In genomic region chrX:134019005-134019404, GRCm38 (mm10) we compare ENCODE assay signal across 9 mouse cellular contexts. TPM values are rescaled to one million over a fixed set of nuclear protein-coding genes. Genes with fewer than 3 reads are reported as not detected.
A peak's percentile ranks its signal among the peaks of the same experiment; 100 is the strongest.
DNase-seq lines count a peak whose midpoint lies in the region; ATAC-seq and TF ChIP-seq lines count a peak whose summit lies in the region.
"Had no signal": no experiment of that assay in that cellular context is flagged by ENCODE, and none has a peak within 500 bp of the region (broad histone marks: within the 10 kb centered on the region; RNA-seq: fewer than 3 reads in every experiment).

No protein-coding gene starts in this region.

- DNase-seq in B cell, adult 2 months, result peak; percentile 59 to 65
- peak; percentile 44 to 60 for DNase-seq in adrenal gland, adult 18-20 months (ENCODE audit: low spot score in 2 of 2)
- DNase-seq in embryo, embryonic 11 days, result peak; percentile 63
- peak; percentile 39 to 41 for DNase-seq in heart, adult 2 months
- peak; percentile 69 for DNase-seq in limb, embryonic 14.5 days (ENCODE audit: low spot score)
- peak; percentile 12 to 38 for DNase-seq in natural killer cell, adult 2 months (ENCODE audit: low spot score in 2 of 2)

- no peaks in the 10 kb centered on the region for H3K79me2 ChIP-seq in heart, adult 2 months (replicated peaks; ENCODE audit: control insufficient read depth, insufficient read depth, low read length)

- 0 out of 2 replicates have a peak, but pooled peaks have one; percentile 54 for TF ChIP-seq EP300 in heart, adult 2 months (IDR thresholded peaks at IDR 0.05; ENCODE audit: insufficient read depth, low read depth, low read length)

- peak; percentile 94; the same call in 1 of the 2 replicates for TF ChIP-seq CTCF in heart, adult 2 months (IDR thresholded peaks at IDR 0.05)

- ATAC-seq in kidney, embryonic 14.5 days (ENCODE audit: low FRiP score, low TSS enrichment), result peak; percentile 87; the same call in 1 of the 2 replicates
- peak; percentile 67; the same call in 1 of the 2 replicates for ATAC-seq in limb, embryonic 14.5 days (ENCODE audit: low FRiP score, low read depth)
- peak; percentile 56; the same call in 1 of the 2 replicates for ATAC-seq in stomach, embryonic 14.5 days (ENCODE audit: insufficient number of reproducible peaks, insufficient read depth, low FRiP score, low read depth)

- H3K4me1 ChIP-seq in heart, adult 2 months (ENCODE audit: control insufficient read depth, insufficient read depth, low read length), result no peaks in the 10 kb centered on the region
- H3K4me1 ChIP-seq in kidney, embryonic 14.5 days (ENCODE audit: control insufficient read depth, insufficient read depth, low read length), result no peaks in the 10 kb centered on the region
- H3K4me1 ChIP-seq in limb, embryonic 14.5 days (ENCODE audit: control insufficient read depth, insufficient read depth, low read length), result no peaks in the 10 kb centered on the region
- H3K4me1 ChIP-seq in stomach, embryonic 14.5 days (ENCODE audit: control insufficient read depth, insufficient read depth, low read length), result no peaks in the 10 kb centered on the region
- H3K4me1 ChIP-seq: embryonic facial prominence, embryonic 13.5 days had no signal

- H3K27me3 ChIP-seq in heart, adult 2 months (ENCODE audit: control insufficient read depth, insufficient read depth, low read length), result no peaks in the 10 kb centered on the region
- H3K27me3 ChIP-seq in kidney, embryonic 14.5 days (ENCODE audit: control insufficient read depth, insufficient read depth, low read length), result no peaks in the 10 kb centered on the region
- H3K27me3 ChIP-seq in limb, embryonic 14.5 days (ENCODE audit: control insufficient read depth, insufficient read depth, low read length), result no peaks in the 10 kb centered on the region
- no peaks in the 10 kb centered on the region for H3K27me3 ChIP-seq in stomach, embryonic 14.5 days (ENCODE audit: control insufficient read depth, insufficient read depth, low read length)

- H3K27ac ChIP-seq in heart, adult 2 months, result no peak overlapping the region
- no peak overlapping the region for H3K27ac ChIP-seq in kidney, embryonic 14.5 days (ENCODE audit: low read depth, low read length)
- H3K27ac ChIP-seq in limb, embryonic 14.5 days (replicated peaks; ENCODE audit: low read depth, low read length), result no peak overlapping the region
- H3K27ac ChIP-seq in stomach, embryonic 14.5 days (ENCODE audit: low read length), result no peak overlapping the region
- H3K27ac ChIP-seq: embryonic facial prominence, embryonic 13.5 days had no signal

- no peaks in the 10 kb centered on the region for H3K9me3 ChIP-seq in kidney, embryonic 14.5 days (ENCODE audit: control insufficient read depth, low read length)
- no peaks in the 10 kb centered on the region for H3K9me3 ChIP-seq in limb, embryonic 14.5 days (ENCODE audit: control insufficient read depth, low read length)
- no peaks in the 10 kb centered on the region for H3K9me3 ChIP-seq in stomach, embryonic 14.5 days (ENCODE audit: control insufficient read depth, low read depth, low read length)
- H3K9me3 ChIP-seq: embryonic facial prominence, embryonic 13.5 days had no signal

- H3K9ac ChIP-seq in heart, adult 2 months (ENCODE audit: low read depth, low read length), result no peak overlapping the region
- no peak overlapping the region for H3K9ac ChIP-seq in kidney, embryonic 14.5 days (ENCODE audit: low read depth, low read length)
- H3K9ac ChIP-seq in limb, embryonic 14.5 days (ENCODE audit: low read depth, low read length, severe bottlenecking), result no peak overlapping the region
- H3K9ac ChIP-seq in stomach, embryonic 14.5 days (replicated peaks; ENCODE audit: low read depth, low read length), result no peak overlapping the region
- H3K9ac ChIP-seq: embryonic facial prominence, embryonic 13.5 days had no signal

- 12% methylated on average over 9 of the region's 9 CpGs for WGBS in heart, adult 2 months
- WGBS in kidney, embryonic 14.5 days, result 18% methylated on average over 9 of the region's 9 CpGs
- WGBS in limb, embryonic 14.5 days, result 18% methylated on average over 9 of the region's 9 CpGs
- WGBS in stomach, embryonic 14.5 days, result 13% methylated on average over 9 of the region's 9 CpGs

- intact Hi-C loops in heart, adult 2 months (cut with DNase I), result loop anchor here (1.0 to 5.0 kb wide), 3 partner anchors 72 to 232 kb away; no protein-coding TSS in a partner anchor

- no peak overlapping the region for H3K4me3 ChIP-seq in heart, adult 2 months
- H3K4me3 ChIP-seq in kidney, embryonic 14.5 days (ENCODE audit: low read length), result no peak overlapping the region
- no peak overlapping the region for H3K4me3 ChIP-seq in limb, embryonic 14.5 days (replicated peaks; ENCODE audit: low read length)
- H3K4me3 ChIP-seq in stomach, embryonic 14.5 days (ENCODE audit: low read depth, low read length), result no peak overlapping the region
- H3K4me3 ChIP-seq: embryonic facial prominence, embryonic 13.5 days had no signal

- TF ChIP-seq POLR2A in heart, adult 2 months (IDR thresholded peaks at IDR 0.05; ENCODE audit: insufficient read depth, low read depth, low read length), result no peak
- no peak for TF ChIP-seq POLR2A in limb, embryonic 14.5 days (IDR thresholded peaks at IDR 0.05; ENCODE audit: borderline replicate concordance, extremely low read depth, insufficient read depth, insufficient read length)

- no peaks in the 10 kb centered on the region for H3K36me3 ChIP-seq in heart, adult 2 months (ENCODE audit: control insufficient read depth, insufficient read depth, low read length)
- no peaks in the 10 kb centered on the region for H3K36me3 ChIP-seq in kidney, embryonic 14.5 days (ENCODE audit: control insufficient read depth, insufficient read depth, low read length)
- H3K36me3 ChIP-seq in limb, embryonic 14.5 days (ENCODE audit: control insufficient read depth, insufficient read depth, low read length), result no peaks in the 10 kb centered on the region
- H3K36me3 ChIP-seq in stomach, embryonic 14.5 days (ENCODE audit: control insufficient read depth, insufficient read depth, low read length), result no peaks in the 10 kb centered on the region
- H3K36me3 ChIP-seq: embryonic facial prominence, embryonic 13.5 days had no signal

- no peak overlapping the region for H3K4me2 ChIP-seq in kidney, embryonic 14.5 days (replicated peaks; ENCODE audit: low read depth, low read length)
- no peak overlapping the region for H3K4me2 ChIP-seq in limb, embryonic 14.5 days (replicated peaks; ENCODE audit: low read depth, low read length, severe bottlenecking)
- no peak overlapping the region for H3K4me2 ChIP-seq in stomach, embryonic 14.5 days (replicated peaks; ENCODE audit: low read depth, low read length)
- H3K4me2 ChIP-seq: embryonic facial prominence, embryonic 13.5 days had no signal

RNA-seq across cellular contexts. Expression of gene Sytl4, which starts 37.4 kb away (rescaled TPM):
- 10 to 100 TPM; 12.9 to 14.7 TPM for total RNA-seq in adrenal gland, adult 18-20 months (2021)
- total RNA-seq in heart, adult 2 months (2021), result 1 to 10 TPM; 1.3 to 3.1 TPM
- 0.68 and 0.85 TPM in 2 replicates for polyA plus RNA-seq in heart, adult 2 months (2012; rRNA removed)
- 2.4 and 3.3 TPM in 2 replicates for polyA plus RNA-seq in kidney, embryonic 14.5 days (2014; fragmentation: Nextera tagmentation; extraction: Ambion mirVana)
- polyA plus RNA-seq in limb, embryonic 14.5 days (2012; rRNA removed), result 3.0 and 3.1 TPM in 2 replicates
- 2.7 and 3.0 TPM in 2 replicates for polyA plus RNA-seq in limb, embryonic 14.5 days (2014; fragmentation: Nextera tagmentation; extraction: Ambion mirVana)
- polyA plus RNA-seq in stomach, embryonic 14.5 days (2014; fragmentation: Nextera tagmentation; extraction: Ambion mirVana), result 5.3 and 6.5 TPM in 2 replicates

RNA-seq across cellular contexts. Expression of gene Cstf2, which starts 40.0 kb away (rescaled TPM):
- total RNA-seq in adrenal gland, adult 18-20 months (2021), result 10 to 100 TPM; 31.9 to 33.2 TPM
- 10 to 100 TPM; 11.2 to 11.7 TPM for total RNA-seq in heart, adult 2 months (2021)
- polyA plus RNA-seq in heart, adult 2 months (2012; rRNA removed), result 6.3 and 9.5 TPM in 2 replicates
- 32.7 and 58.5 TPM in 2 replicates for polyA plus RNA-seq in kidney, embryonic 14.5 days (2014; fragmentation: Nextera tagmentation; extraction: Ambion mirVana)
- 30.6 and 31.4 TPM in 2 replicates for polyA plus RNA-seq in limb, embryonic 14.5 days (2012; rRNA removed)
- polyA plus RNA-seq in limb, embryonic 14.5 days (2014; fragmentation: Nextera tagmentation; extraction: Ambion mirVana), result 38.4 and 46.4 TPM in 2 replicates
- polyA plus RNA-seq in stomach, embryonic 14.5 days (2014; fragmentation: Nextera tagmentation; extraction: Ambion mirVana), result 47.3 and 49.5 TPM in 2 replicates
